Mouse (Mus musculus): ENCODE results near the gene Lrrc42.

Gene Lrrc42

DNA sequence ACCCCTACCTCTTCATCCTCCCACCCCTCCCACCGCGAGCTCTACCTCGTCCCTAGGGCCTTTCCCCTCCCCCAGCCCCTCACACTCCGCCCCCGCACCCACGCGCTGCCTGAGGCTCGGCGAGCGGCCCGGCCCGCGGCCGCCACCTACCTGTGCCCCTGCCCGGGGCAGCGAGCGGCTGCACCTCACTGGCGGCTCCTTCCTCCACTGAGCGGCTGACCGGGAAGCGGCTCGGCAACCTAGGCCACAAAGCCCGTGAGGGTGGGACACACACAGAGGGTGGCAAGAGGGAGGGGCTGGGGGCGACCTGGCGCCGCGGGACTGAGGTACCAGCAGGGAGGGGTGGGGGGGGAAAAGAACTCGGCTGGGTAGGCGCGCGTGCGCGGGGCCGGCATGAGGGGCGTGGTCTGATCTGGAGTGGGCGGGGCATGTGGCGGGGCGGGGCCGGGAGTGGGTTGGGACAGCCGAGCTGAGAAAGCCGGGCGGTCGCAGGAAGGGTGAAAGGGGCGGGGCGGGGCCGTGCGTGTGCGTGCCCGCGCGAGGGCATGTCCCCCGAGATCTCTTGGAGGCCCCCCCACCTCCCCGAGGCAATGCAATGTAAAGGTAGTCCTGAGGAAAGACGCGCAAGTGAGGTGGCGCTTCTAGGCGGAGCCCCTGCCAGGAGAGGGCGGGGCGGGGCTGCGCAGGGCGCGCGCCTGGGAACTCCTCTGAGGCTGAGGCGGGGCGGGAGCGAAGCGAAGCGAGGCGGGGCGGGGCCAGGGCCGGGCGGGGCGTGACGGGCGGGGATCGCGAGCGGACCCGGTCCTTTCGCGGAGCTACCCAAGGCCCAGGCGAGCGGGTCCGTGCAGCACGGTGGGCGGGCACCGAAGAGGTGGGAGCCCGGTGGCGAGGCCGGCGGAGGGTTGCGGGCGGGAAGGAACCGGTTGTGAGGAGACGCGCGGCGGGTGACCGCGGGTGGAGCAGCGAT is at the start of gene Lrrc42, which contains the start of gene Hspb11:
Lrrc42 (minus strand) TSS at position 408 of the 967 bp plus-strand sequence.
Hspb11 (plus strand) TSS at position 469 of the 967 bp plus-strand sequence.
- DNase-seq (ENCODE audit: low spot score in 2 of 2), result peak; percentile 85 to 87

GRCm38 (mm10) chr4:107302832-107303231 is 49.5 kb upstream of the Lrrc42 start:
- DNase-seq (ENCODE audit: low spot score in 2 of 2), result no peak

DNA sequence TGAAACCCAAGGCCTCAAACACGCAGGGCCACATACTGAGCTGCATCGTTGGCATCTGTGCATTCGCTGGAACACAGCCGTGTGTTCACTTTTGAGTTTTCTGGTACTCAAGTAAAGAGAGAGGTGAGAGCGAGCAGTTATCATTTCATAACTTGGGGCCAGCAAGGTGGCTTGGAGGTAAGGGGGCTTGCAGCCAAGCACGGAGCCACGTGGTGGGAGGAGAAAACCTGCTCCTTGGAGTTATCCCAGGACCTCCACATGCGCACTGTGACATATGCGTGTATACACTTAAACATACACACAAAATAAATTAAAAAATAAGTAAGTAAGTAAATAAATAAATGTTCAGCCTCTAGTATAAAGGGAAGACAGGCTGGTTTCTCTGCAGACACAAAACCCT is 48.9 kb upstream of the Lrrc42 start:
- DNase-seq (ENCODE audit: low spot score in 2 of 2), result no peak

DNA sequence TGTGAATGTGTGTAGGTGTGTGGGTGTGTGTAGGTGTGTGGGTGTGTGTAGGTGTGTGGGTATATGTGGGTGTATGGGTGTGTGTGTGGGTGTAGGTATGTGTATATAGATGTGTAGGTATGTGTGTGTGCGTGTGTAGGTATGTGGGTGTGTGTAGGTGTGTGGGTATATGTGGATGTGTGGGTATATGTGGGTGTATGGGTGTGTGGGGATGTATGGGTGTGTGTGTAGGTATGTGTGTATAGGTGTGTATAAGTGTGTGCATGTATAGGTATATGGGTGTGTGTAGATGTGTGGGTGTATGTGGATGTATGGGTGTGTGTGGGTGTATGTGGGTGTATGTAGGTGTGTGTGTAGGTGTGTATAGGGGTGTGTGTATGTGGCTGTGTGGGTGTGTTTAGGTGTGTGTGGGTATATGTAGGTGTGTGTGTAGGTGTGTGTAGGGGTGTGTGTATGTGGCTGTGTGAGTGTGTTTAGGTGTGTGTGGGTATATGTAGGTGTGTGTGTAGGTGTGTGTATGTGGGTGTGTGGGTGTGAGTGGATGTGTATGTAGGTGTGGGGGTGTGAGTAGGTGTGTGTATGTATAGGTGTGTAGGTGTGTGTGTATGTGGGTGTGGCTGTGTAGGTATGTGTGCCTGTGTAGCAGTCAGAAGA is 47.7 kb upstream of the Lrrc42 start:
- DNase-seq (ENCODE audit: low spot score in 2 of 2), result no peak

GRCm38 (mm10) chr4:107300371-107300770 is 47.0 kb upstream of the Lrrc42 start:
- no peak for DNase-seq (ENCODE audit: low spot score in 2 of 2)

GRCm38 (mm10) chr4:107299779-107300340 is 46.5 kb upstream of the Lrrc42 start:
- DNase-seq (ENCODE audit: low spot score in 2 of 2), result no peak

DNA sequence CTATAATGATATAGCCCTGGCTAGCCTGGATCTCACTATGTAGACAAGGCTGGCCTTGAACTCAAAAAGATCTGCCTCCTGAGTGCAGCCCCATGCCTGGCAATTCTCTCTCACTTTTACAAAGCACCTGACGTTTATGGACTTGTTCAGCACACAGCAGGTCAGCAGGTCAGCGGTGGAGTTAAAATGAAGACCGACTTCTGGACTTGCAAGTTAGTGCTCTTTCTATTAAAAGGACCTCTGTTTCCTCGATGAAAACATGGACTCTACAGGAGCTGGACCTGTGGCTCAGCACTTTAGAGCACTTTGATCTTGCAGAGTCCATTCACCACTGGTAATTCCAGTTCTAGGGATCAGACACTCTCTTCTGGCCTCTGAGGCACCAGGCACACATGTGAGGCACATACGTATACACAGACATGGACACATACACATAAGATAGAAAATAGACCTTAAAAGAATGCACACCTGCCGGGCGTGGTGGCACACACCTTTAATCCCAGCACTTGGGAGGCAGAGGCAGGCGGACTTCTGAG is 44.8 kb upstream of the Lrrc42 start:
- DNase-seq (ENCODE audit: low spot score in 2 of 2), result no peak

GRCm38 (mm10) chr4:107292273-107292662 is 38.9 kb upstream of the Lrrc42 start:
- no peak for DNase-seq (ENCODE audit: low spot score in 2 of 2)

DNA sequence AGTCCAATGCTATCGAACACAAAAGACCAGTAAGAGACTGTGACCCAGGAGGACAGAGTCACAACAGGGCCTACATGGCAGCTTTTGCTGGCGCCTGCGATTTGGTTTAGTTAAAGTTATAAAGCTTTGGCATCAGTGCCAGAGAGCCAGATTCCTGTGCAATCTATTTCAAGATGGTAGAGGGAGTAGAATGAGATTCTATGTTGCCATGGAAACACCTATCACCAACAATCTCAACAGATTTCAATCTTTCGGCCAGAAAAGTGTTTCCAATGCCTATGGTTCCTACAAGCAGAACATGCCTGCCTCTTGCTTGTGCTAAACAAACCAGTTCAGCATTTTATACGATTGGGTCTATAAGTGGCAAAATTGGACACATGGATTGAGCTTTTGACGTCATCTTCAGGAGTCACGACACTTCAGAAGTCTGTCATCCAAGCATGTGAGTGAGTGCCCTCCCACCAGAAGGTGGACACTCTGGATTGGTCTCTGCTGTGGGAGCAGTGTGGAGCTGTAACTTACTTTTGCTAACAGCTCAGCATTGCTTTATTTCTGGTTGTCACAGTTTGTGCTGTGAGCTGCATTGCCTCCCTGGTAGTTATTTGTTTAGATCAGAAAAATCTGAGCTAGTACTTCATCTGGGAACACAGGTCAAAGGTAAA is 38.4 kb upstream of the Lrrc42 start:
- DNase-seq (ENCODE audit: low spot score in 2 of 2), result peak in 1 of 2 experiments; percentile 10

GRCm38 (mm10) chr4:107287517-107287916 is 34.2 kb upstream of the Lrrc42 start:
- no peak for DNase-seq (ENCODE audit: low spot score in 2 of 2)

DNA sequence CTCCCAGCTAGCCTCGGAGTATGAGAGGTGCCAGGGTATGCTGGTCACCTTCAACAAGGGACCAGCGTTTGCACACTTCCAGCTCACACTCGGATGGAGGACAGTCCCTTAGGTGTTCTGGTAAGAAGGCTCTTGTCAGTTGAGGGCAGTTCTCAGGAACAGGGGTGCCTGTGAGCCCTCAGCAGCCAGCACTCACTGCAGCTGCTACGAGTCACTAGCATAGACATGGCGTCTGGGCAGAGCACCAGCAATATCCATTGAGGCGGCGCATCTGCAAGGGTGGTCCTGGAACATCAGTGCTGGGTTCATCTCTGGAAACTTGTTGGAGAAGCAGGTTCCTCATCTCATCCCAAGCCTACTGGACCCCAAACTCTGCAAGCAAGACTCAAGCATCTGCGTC is 33.1 kb upstream of the Lrrc42 start:
- no peak for DNase-seq (ENCODE audit: low spot score in 2 of 2)

DNA sequence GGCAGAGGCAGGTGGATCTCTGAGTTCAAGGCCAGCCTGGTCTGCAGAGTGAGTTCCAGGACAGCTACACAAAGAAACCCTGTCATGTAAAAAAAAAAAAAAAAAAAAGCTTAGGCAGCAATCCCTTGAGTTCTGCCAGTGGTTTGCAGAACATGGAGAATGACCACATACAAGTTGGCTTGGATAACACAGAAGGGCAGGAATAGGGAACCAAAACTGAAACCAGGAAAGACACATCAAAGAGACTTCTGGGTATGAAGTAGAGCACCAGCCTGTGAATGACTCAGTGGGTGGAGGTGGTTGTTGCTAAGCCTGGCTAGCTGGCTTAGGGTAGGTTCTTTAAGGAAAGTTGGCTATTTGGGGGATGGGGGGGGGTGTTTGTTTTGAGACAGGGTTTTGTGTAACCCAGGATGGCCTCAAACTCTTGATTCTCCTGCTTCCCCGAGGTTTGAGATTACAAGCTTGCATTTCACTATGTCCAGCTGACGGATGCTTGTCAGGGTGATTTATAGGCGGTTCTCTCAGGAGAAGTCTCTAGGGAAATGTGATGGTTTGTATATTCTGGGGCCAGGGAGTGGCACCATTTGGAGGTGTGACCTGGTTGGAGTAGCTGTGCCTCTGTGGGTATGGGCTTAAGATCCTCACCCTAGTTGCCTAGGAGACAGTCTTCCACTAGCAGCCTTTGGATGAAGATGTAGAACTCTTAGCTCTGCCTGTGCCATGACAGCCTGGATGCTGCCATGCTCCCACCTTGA is 32.3 kb upstream of the Lrrc42 start:
- no peak for DNase-seq (ENCODE audit: low spot score in 2 of 2)

- DNase-seq (ENCODE audit: low spot score in 2 of 2), result no peak
These were observed 27.6 kb upstream of the Lrrc42 start for GRCm38 (mm10) chr4:107280843-107281475.

- no peak for DNase-seq (ENCODE audit: low spot score in 2 of 2)
These were observed 24.9 kb upstream of the Lrrc42 start for GRCm38 (mm10) chr4:107278188-107278707.

DNA sequence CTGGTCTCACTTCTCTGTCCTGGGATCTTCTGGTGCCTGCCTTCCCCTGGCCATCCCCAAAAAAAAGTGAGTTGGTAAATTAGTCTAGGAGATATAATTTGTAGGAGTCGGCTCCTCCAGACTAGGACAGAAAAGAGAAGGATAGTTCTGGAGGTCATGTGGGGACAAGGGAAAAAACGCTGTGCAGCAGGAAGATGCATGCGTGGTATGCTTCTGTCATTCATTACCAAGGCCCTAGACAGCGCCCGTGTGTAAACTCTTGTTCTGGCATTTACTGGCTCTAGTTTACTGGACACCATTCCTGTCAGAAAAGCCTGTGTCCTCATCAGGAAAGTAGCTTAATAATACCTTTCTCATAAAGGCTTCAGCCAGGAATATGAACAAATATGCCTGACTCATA is 21.2 kb upstream of the Lrrc42 start:
- no peak for DNase-seq (ENCODE audit: low spot score in 2 of 2)

- no peak for DNase-seq (ENCODE audit: low spot score in 2 of 2)
These were observed 20.4 kb upstream of the Lrrc42 start for GRCm38 (mm10) chr4:107273683-107274082.

DNA sequence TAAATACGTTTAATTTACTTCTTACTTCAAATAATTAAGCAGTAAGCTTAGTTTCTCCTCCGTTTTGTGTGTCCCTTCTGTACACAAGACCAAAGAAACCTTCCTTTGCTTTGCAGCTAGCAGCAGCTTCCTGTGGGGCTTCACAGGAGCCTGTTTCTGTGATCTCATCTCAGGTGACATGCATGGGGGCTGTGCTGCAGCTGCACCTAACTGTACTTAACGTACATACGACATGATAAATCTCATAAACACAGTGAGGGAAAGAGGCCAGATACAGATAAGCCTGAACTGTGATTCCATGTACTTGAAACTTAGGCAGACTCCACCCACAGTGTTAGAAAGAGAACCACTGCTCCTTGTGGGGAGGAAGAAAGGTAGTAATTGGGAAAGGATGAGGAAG is 6.7 kb upstream of the Lrrc42 start:
- no peak for DNase-seq (ENCODE audit: low spot score in 2 of 2)

- no peak for DNase-seq (ENCODE audit: low spot score in 2 of 2)
These were observed 1.1 kb upstream of the Lrrc42 start for GRCm38 (mm10) chr4:107254414-107254813.

- no peak for DNase-seq (ENCODE audit: low spot score in 2 of 2)
These were observed 810 bp downstream of the Lrrc42 start for GRCm38 (mm10) chr4:107252522-107252921.

GRCm38 (mm10) chr4:107250494-107250893 is 2.8 kb downstream of the Lrrc42 start:
- DNase-seq (ENCODE audit: low spot score in 2 of 2), result no peak

Measured in frontal cortex, postnatal 25 days (tissue).